Mouse (Mus musculus) brain, embryonic 18.5 days (tissue): ENCODE data around the gene Irs3.
A peak's percentile ranks its signal among the peaks of the same experiment; 100 is the strongest.
"Not testable (repeated sequence)": the region's sequence is repeated elsewhere in the genome, so short reads cannot be mapped to it uniquely, and the experiment has no call there.

Source experiments
- DNase-seq: peaks from one replicate; pipeline ENCODE4 v3.0.0-alpha.2; 2012; ENCODE audit warnings: low read depth, low spot score

Gene Irs3

DNA sequence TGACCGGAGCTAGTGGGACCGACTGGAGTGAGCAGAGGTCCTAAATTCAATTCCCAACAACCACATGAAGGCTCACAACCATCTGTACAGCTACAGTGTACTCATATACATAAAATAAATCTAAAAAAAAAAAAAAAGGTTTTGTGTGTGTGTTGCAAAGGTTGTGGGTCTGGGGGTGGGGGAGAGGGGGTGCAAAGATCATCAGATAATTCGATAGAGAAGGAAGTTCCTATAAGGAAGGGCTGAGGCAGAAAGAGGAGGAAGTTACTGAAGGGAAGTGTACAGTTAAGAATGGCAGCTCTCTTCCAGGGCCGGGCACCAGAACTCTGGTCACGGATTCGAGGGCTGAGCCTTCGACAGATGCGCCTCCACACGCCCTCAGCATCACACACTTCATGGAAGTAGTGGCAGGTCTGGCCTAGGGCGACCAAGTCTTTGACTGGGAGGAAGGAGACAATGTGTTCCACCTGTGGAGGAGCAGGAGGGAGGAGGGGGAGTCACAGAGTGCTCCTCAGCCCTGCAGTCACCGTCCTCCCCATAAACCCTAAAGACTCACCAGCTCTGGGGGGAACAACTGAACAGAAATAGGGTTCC is 21.5 kb downstream of the Irs3 start:
- no peak for DNase-seq

DNA sequence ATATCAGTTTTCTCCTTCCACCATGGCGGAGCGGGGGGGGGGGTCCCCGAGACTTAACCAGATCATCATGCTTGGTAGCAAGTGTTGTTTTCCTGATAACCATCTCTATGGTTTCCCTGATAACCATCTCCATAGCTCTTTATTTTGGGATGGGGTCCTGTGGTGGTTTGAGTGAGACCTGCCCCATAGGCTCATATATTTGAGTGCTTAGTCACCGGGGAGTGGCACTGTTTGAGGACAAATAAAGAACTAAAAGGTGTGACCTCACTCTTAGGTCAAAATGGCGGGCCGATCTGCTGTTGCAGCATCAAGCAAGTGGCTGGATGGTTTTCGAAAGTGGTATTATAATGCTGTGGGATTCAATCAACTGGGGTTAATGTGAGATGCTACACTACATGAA is 30.2 kb downstream of the Irs3 start:
- DNase-seq = no peak

DNA sequence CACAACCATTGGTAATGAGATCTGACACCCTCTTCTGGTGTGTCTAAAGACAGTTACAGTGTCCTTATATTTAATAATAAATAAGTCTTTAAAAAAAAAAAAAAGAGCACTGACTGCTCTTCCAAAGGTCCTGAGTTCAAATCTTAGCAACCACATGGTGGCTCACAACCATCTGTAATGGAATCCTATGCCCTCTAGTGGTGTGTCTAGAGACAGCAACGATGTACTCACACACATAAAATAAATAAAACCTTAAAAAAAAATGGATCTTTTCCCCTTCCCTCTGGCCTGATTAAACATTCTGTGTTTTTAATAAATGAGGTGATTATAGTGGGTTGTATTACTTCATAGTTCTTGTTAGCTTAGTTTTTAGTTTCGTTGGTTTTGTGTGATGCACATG is 30.6 kb downstream of the Irs3 start:
- DNase-seq = not testable (repeated sequence)

DNA sequence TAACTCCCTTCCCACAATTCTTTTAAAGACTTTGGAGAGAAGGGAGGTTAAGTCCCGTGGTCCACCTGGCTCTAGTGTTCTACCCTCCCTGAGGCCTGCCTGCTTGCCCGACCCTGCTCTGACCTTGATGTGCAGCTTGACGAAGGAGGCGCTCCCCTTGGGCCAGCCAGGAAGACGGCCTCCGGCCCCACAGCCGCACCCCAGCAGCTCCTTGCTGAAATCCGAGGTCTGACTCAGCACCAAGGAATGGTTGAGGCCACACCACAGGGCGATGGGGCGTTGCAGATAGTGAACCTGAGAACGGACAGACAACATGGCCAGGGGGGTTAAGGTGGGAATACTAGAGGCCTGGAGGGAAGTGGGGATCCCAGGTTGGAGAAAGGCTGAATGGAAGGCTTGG is 32.0 kb downstream of the Irs3 start, which contains the start of gene Pcolce:
TSS of gene Pcolce (minus strand) at position 235 of the 400 bp plus-strand sequence.
- DNase-seq = no peak

DNA sequence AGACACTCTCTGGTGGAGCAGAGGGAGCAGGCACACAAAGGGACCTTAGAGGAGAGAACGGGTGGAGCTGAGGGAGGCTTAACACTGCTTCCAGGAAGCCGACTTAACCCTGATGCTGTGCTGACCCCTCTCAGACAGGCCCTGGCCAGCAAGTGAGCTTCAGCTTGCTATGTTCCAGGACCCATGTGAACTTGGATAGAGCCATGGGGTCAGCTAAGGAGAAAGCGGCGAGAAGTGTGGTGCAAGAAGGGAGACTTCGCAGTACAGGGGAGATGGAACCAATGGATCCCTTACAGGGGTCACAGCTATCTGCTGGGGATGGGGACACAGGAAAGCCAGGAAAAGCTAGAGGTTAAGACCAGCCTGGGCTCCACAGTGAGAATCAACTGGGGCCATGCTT is 32.4 kb downstream of the Irs3 start:
- no peak for DNase-seq

DNA sequence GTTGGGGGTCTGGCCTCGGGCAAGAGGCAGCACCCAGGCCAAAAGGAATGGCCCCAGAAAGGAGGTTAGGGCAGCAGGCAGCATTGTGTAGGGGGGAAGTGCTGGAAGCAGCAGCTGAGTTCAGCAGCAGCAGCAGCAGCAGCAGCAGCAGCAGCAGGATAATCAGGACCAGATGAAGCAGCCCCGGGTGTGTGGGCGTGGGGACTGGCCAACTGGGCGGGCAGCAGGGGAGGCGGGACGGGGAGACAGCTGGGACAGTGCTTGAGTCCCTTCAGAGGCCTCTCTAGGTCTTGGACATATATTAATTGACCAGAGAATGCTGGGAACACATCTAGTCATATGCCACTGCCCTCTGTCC is 34.3 kb downstream of the Irs3 start:
- DNase-seq = no peak

DNA sequence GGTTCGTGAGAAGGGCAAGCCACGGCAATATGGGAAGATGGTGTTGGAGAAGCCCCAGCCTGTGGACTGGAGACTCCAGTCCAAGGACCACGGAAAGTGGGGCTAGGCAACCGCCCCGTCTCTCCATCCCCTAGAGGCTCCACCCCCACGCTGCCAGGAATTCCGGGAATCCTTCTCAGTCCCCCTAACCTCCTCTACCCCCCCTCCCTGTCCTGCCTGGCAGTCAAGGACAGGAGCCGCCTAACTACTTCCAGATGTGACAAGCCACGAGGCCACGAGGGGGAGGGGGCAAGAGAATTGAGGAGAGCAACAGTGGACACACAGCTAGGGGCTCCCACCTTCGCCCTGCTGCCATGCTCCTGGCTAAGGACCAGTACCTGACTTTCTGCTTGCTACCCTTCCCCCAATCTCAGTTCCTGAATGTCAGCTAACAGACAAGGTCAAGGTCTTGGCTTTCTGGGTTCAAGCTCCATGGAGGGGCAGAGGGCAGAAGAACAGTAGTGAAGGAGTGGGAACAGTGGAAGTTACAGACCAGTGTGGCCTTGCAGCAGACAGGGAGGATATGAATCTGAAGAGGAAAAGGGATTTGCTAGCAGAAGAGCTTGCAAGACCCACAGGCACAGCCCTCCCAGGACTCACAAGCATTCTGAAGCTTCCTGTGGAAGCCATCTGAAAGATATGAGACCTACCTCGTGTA is 34.8 kb downstream of the Irs3 start:
- no peak for DNase-seq

DNA sequence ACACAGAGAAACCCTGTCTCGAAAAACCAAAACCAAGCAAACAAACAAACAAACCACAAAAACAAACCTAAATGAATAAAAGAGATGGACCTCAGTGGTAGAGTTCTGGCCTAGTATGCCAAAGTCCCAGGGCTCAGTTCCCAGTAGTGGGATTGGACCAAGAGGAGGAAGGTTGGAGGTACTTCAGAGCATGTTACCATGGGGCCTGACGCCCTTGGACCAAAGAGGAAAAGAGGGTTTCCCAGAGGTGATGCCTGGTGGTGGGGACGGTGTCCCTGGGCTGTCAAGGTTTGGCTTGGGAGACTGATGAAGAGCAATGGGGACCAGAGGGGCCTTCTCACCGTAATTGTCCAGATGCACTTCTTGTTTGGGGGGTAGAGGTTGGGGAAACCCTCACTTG is 35.5 kb downstream of the Irs3 start:
- no peak for DNase-seq

DNA sequence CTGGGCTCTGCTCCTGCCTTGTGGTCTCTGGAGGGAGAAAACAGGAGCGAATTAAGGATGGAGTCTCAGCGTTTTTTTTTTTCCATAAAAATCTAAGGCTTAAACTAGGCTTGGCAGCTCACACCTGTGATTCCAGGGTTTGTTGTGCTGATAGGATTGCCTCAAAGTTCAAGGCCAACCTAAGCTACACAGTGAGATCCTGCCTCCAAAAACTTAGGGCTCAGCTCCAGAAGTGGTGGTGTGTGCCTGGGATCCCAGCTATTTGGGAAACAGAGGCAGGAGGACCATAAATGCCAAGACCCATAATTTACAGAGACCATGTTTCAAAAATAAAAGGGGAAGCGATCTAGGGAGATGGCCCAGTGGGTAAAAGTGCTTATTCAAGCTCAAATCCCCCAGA is 36.2 kb downstream of the Irs3 start:
- DNase-seq = no peak

DNA sequence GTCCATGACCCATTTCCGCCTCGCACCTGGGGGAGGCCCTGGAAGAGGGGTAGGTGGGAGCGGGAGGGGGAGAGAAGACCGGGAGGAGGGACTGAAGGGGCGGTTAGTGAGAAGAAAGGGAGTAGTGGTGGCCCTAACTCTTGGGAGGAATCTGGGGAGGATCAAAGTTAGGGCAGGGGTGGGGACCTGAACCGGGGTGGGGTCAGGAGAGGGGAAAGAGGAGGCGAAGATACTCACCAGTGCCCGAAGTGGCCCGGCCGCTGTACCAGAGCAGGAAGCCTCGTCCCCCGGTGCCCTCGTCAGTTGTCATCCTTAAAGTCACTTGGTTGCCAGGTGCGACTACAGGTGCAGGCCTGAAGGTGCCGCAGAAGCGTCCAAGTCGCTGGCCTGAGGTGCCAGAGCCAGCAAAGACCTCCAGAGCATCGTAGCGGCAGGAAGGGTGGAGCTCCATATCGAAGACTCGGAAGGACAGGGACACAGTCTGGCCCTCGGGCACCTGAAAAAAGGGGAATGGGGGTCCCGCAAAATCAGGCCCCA is 36.8 kb downstream of the Irs3 start:
- DNase-seq = no peak

DNA sequence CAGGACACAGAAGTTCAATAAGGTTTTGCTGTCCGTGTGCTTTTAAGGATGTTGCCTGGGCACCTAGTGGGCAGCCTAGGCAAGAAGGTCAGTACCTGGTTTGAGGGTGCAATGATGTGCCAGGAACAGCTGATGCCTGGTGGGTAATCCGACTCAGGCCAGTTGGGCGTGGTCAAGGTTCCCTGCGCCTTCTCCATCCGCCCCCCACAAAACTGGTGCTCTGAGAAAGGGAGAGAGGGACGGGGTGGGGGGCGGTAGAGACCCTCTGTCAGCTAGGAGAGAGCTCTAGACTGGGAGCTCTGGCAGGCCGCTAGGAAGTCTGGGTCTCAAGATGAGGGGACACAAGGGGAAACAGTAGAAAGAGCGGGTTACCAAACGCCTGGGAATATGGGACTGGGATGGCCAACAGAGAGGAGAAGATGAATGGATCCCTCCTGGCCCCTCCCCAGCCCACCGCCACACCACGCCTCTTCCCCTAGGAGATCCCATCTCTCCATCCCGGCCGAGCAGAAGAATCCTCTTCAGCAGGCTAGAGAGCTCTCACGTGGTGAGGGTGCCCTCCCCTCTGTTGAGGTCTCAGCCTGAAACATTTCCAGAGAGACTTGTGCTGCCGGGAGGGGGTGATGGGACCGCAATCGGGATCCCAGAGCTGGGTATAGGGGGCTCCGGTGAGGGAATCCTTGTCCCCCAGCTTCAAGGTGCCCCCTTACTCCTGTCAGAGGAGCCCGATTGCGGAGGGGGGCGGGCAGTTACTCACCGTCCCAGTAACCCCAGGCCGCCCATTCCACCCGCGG is 37.5 kb downstream of the Irs3 start:
- DNase-seq = no peak

DNA sequence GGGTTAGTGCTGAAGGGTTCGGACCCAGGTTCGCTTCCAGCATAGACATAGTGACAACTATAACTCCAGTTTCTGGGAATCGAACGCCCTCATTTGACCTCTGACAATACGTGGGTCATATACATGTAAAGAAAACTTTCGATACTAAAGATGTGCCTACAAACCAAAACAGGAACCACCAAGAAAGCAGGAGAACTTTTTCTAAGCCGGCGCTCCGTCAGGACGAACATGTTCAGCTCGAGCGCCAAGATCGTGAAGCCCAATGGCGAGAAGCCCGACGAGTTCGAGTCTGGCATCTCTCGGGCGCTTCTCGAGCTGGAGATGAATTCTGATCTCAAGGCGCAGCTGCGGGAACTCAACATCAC is 44.2 kb downstream of the Irs3 start:
- no peak for DNase-seq

DNA sequence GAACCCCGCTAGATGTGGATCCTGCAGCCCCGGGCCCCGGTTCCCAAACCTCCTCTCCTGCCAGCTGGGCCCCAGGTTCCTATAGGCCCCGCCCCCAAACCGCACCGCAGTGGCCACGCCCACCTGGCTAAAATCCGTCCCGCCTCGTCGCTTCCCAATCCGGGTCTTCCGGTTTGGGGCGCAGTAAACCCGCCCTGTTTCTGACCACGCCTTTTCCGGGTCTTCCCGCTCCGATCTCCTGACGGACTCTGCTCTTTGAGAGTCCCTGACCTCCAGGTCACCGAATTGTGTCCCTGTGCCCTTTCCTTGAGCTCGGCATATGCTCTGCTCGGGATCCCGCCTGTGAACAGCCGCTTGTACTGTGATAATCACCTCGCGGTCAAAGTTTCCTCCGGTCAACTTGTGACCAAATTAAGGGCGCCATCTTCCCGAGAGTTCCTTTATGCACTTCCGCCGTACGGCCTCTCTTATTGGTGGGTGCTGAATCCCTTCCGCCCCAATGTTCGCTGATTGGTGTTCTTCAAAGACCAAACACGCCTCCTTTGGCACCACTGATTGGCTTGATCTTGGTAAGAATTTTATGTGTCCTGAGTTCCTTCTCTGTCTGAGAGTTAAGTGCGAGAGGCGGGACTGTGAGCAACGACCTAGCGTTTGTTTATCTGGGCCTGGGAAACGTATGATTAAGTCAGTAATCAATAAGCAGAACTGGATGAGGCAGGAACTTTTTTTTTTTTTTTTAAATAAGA is 44.7 kb downstream of the Irs3 start, which contains the start of gene Mospd3:
TSS of gene Mospd3 (minus strand) at position 440 of the 746 bp plus-strand sequence.
- DNase-seq = peak; percentile 98

DNA sequence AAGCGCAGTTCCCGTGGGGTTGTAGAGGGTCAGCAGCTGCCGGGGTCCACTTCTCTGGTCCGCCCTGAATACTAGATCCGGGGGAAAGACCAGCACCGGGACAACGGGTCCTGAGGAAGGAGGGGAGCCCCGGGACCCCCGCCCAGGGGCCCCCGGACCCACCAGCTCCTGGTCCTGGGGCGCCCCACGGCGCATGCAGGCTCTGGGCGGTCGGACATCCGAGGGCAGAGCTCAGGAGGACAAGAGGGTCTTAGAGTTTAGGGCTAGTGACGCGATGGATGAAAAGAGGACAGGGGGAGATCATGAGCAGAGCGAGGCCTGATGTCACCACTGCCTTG is 45.3 kb downstream of the Irs3 start:
- no peak for DNase-seq

DNA sequence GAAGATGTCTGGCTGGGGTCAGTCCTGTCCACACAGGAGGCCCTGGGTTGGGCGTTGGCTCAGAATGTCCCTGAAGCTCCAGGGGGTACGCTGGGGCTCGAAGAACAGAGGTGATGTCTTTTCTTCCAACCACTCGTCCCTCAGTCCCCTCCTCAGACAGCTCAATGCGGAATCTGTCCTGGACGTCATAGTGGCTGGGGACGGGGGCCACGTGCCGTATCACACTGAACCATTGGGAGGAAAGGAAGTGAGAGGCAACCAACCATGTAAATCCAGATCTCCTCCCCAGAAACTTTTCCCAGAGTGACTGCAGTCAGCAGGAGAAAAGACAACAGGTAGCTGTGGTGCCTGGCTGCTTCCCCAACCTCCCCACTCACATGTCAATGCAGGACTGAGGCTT is 45.9 kb downstream of the Irs3 start:
- DNase-seq = no peak

DNA sequence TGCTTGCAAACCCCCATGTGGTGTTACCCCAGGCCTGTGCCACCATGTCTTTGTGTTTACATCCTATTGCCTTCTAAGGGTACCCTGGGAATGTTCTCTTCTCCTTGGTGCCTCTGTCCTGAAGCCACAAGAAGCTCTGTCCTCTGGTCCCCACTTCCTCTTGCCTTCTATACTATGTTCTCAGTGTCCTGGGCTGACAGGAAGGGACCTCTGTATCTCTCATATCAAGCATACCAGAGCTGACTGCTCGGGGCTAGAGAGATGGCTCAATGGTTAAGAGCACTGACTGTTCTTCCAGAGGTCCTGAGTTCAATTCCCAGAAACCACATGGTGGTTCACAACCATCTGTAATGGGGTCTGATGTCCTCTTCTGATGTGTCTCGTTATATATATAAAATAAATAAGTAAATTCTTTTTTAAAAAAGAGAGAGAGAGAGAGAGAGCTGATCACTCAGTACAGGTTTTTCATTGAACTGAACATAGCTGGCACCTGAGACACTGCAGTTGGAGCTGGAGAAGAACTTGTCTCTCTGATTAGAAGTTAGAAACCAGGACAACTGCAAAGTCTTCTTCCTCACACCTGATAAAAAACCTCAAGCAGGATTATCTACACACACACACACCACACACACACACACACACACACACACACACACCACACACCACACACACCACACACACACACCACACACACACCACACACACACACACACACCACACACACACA is 47.3 kb downstream of the Irs3 start:
- DNase-seq = no peak

DNA sequence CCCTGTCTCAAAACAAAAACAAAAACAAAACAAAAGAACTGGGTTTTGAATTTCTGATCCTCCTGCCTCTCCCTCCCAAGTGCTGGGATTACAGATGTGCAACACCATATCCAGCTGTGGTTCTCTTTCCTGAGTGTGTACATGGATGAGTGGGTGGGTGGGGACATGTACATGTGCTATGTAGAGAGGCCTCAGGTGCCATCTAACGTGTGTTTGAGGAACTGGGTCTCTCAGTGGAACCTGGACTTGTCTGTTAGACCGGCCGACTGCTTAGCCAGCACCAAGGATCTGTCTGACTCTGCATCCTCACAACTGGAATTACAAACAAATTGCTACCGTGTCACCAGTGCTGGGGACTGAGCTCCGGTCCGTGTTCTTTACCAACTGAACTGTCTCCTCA is 47.9 kb downstream of the Irs3 start:
- DNase-seq = no peak

DNA sequence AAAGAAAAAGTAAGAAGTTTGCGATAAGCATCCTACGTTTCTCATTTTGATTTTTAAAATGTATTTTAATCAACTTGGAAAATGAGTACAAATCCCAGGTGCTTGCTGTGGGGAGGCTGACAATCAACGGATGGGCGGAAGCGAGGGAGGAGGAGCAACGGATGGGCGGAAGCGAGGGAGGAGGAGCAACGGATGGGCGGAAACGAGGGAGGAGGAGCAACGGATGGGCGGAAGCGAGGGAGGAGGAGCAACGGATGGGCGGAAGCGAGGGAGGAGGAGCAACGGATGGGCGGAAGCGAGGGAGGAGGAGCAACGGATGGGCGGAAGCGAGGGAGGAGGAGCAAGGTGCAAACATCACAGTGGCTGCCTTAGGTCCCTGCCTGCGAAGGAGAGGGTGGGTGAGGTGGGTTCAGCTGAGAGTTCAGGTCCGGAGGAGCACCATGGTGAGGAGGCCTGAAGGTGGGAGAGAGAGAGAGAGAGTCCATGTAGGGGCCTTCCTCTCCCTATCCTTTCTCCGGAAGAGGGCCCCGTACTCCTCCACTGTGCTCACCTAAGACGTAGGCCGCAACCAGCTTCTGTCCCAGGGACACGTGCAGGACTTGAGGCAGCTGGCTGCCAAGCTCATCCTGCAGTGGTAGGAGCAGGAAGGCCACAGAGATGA is 48.8 kb downstream of the Irs3 start:
- DNase-seq = no peak

DNA sequence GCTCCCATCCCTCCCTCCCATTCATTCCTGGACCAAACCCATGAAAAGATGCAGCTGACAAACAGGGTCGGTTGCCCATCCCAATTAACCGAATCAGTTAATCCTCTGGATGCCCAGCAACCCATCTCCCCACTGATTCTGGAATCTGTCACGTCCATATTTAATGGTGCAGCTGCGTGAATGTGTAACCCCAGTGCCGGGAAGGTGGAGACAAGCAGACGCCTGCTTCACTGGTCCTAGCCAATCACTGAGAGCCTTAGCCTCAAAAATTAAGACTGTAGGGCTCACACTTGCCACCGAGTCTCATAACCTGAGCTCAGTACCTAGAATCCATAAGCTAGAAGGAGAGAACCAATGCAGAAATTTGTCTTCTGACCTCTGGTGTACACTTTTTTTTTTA is 49.6 kb downstream of the Irs3 start:
- no peak for DNase-seq
